Mouse (Mus musculus): ENCODE results near the gene Pqlc2. TPM values are rescaled to one million over a fixed set of nuclear protein-coding genes. Genes with fewer than 3 reads are reported as not detected.

The Pqlc2 gene
- polyA plus RNA-seq, 1 experiment from 2014 or later, result 14.8 TPM

GRCm38 (mm10) chr4:139259302-139259871 is 51.1 kb downstream of the Pqlc2 start:
- Histone ChIP-seq H3K9ac (ENCODE audit: low read length) (no peak overlapping the region), H3K9me3 (replicated peaks; ENCODE audit: control insufficient read depth, low read length) (no peaks in the 10 kb centered on the region), H3K36me3 (ENCODE audit: control insufficient read depth, insufficient read depth, low read length) (peaks cover 13% of the 10 kb centered on the region), H3K4me1 (ENCODE audit: control insufficient read depth, insufficient read depth, low read length) (peaks cover 10% of the 10 kb centered on the region; the same call in 1 of the 2 replicates), H3K27ac (ENCODE audit: low read length) (peak overlapping the region; percentile 59), H3K4me2 (ENCODE audit: low read depth, low read length) (no peak overlapping the region), H3K27me3 (ENCODE audit: control insufficient read depth, insufficient read depth, low read length) (no peaks in the 10 kb centered on the region), H3K4me3 (replicated peaks; ENCODE audit: low read length) (no peak overlapping the region)
- 0 out of 2 replicates have a peak, but pooled peaks have one; percentile 30 for ATAC-seq (ENCODE audit: insufficient read depth, low FRiP score)
- 59% methylated on average over 11 of the region's 11 CpGs for WGBS

- H3K4me1 ChIP-seq (ENCODE audit: control insufficient read depth, insufficient read depth, low read length), result peaks cover 10% of the 10 kb centered on the region; the same call in 1 of the 2 replicates
- peaks cover 7% of the 10 kb centered on the region for H3K36me3 ChIP-seq (ENCODE audit: control insufficient read depth, insufficient read depth, low read length)
- no peak overlapping the region for H3K9ac ChIP-seq (ENCODE audit: low read length)
- H3K4me3 ChIP-seq (replicated peaks; ENCODE audit: low read length), result no peak overlapping the region
- peak; percentile 71; the same call in 1 of the 2 replicates for ATAC-seq (ENCODE audit: insufficient read depth, low FRiP score)
- H3K4me2 ChIP-seq (ENCODE audit: low read depth, low read length), result no peak overlapping the region
- peak overlapping the region; percentile 57 for H3K27ac ChIP-seq (ENCODE audit: low read length)
- WGBS, result 54% methylated on average over 6 of the region's 6 CpGs
- H3K27me3 ChIP-seq (ENCODE audit: control insufficient read depth, insufficient read depth, low read length), result no peaks in the 10 kb centered on the region
- H3K9me3 ChIP-seq (replicated peaks; ENCODE audit: control insufficient read depth, low read length), result no peaks in the 10 kb centered on the region
Measured at GRCm38 (mm10) chr4:139258621-139259301, 51.7 kb downstream of the Pqlc2 start.

- H3K9ac ChIP-seq (ENCODE audit: low read length), result no peak overlapping the region
- no peaks in the 10 kb centered on the region for H3K27me3 ChIP-seq (ENCODE audit: control insufficient read depth, insufficient read depth, low read length)
- H3K4me3 ChIP-seq (replicated peaks; ENCODE audit: low read length), result no peak overlapping the region
- H3K36me3 ChIP-seq (ENCODE audit: control insufficient read depth, insufficient read depth, low read length), result no peaks in the 10 kb centered on the region; the same call in 1 of the 2 replicates
- ATAC-seq (ENCODE audit: insufficient read depth, low FRiP score), result no peak
- H3K9me3 ChIP-seq (replicated peaks; ENCODE audit: control insufficient read depth, low read length), result no peaks in the 10 kb centered on the region
- H3K4me1 ChIP-seq (ENCODE audit: control insufficient read depth, insufficient read depth, low read length), result peaks cover 22% of the 10 kb centered on the region
- no peak overlapping the region for H3K27ac ChIP-seq (ENCODE audit: low read length)
- 77% methylated on average over 8 of the region's 8 CpGs for WGBS
- H3K4me2 ChIP-seq (ENCODE audit: low read depth, low read length), result no peak overlapping the region
Measured at GRCm38 (mm10) chr4:139256708-139257107, 53.8 kb downstream of the Pqlc2 start.

GRCm38 (mm10) chr4:139256146-139256545 is 54.4 kb downstream of the Pqlc2 start:
- Histone ChIP-seq H3K9ac (ENCODE audit: low read length) (no peak overlapping the region), H3K9me3 (replicated peaks; ENCODE audit: control insufficient read depth, low read length) (no peaks in the 10 kb centered on the region), H3K4me1 (ENCODE audit: control insufficient read depth, insufficient read depth, low read length) (peaks cover 27% of the 10 kb centered on the region), H3K4me3 (replicated peaks; ENCODE audit: low read length) (no peak overlapping the region), H3K27me3 (ENCODE audit: control insufficient read depth, insufficient read depth, low read length) (no peaks in the 10 kb centered on the region), H3K4me2 (ENCODE audit: low read depth, low read length) (no peak overlapping the region), H3K36me3 (ENCODE audit: control insufficient read depth, insufficient read depth, low read length) (no peaks in the 10 kb centered on the region; the same call in 1 of the 2 replicates), H3K27ac (ENCODE audit: low read length) (no peak overlapping the region)
- ATAC-seq (ENCODE audit: insufficient read depth, low FRiP score), result no peak
- WGBS, result 70% methylated on average over 4 of the region's 4 CpGs

GRCm38 (mm10) chr4:139253206-139253605 is 57.3 kb downstream of the Pqlc2 start:
- Histone ChIP-seq H3K27ac (ENCODE audit: low read length) (no peak overlapping the region), H3K4me2 (ENCODE audit: low read depth, low read length) (no peak overlapping the region), H3K9ac (ENCODE audit: low read length) (no peak overlapping the region), H3K9me3 (replicated peaks; ENCODE audit: control insufficient read depth, low read length) (no peaks in the 10 kb centered on the region), H3K36me3 (ENCODE audit: control insufficient read depth, insufficient read depth, low read length) (no peaks in the 10 kb centered on the region), H3K4me3 (replicated peaks; ENCODE audit: low read length) (no peak overlapping the region), H3K27me3 (ENCODE audit: control insufficient read depth, insufficient read depth, low read length) (no peaks in the 10 kb centered on the region), H3K4me1 (ENCODE audit: control insufficient read depth, insufficient read depth, low read length) (peaks cover 40% of the 10 kb centered on the region)
- 70% methylated on average over 9 of the region's 9 CpGs for WGBS
- no peak for ATAC-seq (ENCODE audit: insufficient read depth, low FRiP score)

- no peaks in the 10 kb centered on the region for H3K36me3 ChIP-seq (ENCODE audit: control insufficient read depth, insufficient read depth, low read length)
- no peak overlapping the region for H3K4me3 ChIP-seq (replicated peaks; ENCODE audit: low read length)
- H3K4me1 ChIP-seq (ENCODE audit: control insufficient read depth, insufficient read depth, low read length), result peaks cover 36% of the 10 kb centered on the region
- WGBS, result 38% methylated on average over 22 of the region's 22 CpGs
- H3K9me3 ChIP-seq (replicated peaks; ENCODE audit: control insufficient read depth, low read length), result no peaks in the 10 kb centered on the region
- peak overlapping the region; percentile 15; the same call in 1 of the 2 replicates for H3K4me2 ChIP-seq (ENCODE audit: low read depth, low read length)
- no peaks in the 10 kb centered on the region for H3K27me3 ChIP-seq (ENCODE audit: control insufficient read depth, insufficient read depth, low read length)
- peak overlapping the region; percentile 83 for H3K27ac ChIP-seq (ENCODE audit: low read length)
- peak; percentile 30; the same call in 1 of the 2 replicates for ATAC-seq (ENCODE audit: insufficient read depth, low FRiP score)
- H3K9ac ChIP-seq (ENCODE audit: low read length), result peak overlapping the region; percentile 52
Measured at GRCm38 (mm10) chr4:139252051-139252760, 58.3 kb downstream of the Pqlc2 start.

- no peak overlapping the region for H3K4me2 ChIP-seq (ENCODE audit: low read depth, low read length)
- 51% methylated on average over 8 of the region's 8 CpGs for WGBS
- H3K4me1 ChIP-seq (ENCODE audit: control insufficient read depth, insufficient read depth, low read length), result peaks cover 36% of the 10 kb centered on the region
- H3K9ac ChIP-seq (ENCODE audit: low read length), result no peak overlapping the region
- peak; percentile 83 for ATAC-seq (ENCODE audit: insufficient read depth, low FRiP score)
- no peaks in the 10 kb centered on the region for H3K27me3 ChIP-seq (ENCODE audit: control insufficient read depth, insufficient read depth, low read length)
- no peaks in the 10 kb centered on the region for H3K36me3 ChIP-seq (ENCODE audit: control insufficient read depth, insufficient read depth, low read length)
- no peaks in the 10 kb centered on the region for H3K9me3 ChIP-seq (replicated peaks; ENCODE audit: control insufficient read depth, low read length)
- H3K27ac ChIP-seq (ENCODE audit: low read length), result peak overlapping the region; percentile 86
- no peak overlapping the region for H3K4me3 ChIP-seq (replicated peaks; ENCODE audit: low read length)
Measured at GRCm38 (mm10) chr4:139250886-139251285, 59.6 kb downstream of the Pqlc2 start.

GRCm38 (mm10) chr4:139250043-139250442 is 60.5 kb downstream of the Pqlc2 start:
- Histone ChIP-seq H3K4me2 (ENCODE audit: low read depth, low read length) (0 out of 2 replicates have a peak overlapping the region, but pooled peaks have one; percentile 1), H3K27me3 (ENCODE audit: control insufficient read depth, insufficient read depth, low read length) (no peaks in the 10 kb centered on the region), H3K27ac (ENCODE audit: low read length) (peak overlapping the region; percentile 86), H3K9me3 (replicated peaks; ENCODE audit: control insufficient read depth, low read length) (no peaks in the 10 kb centered on the region), H3K4me3 (replicated peaks; ENCODE audit: low read length) (no peak overlapping the region), H3K36me3 (ENCODE audit: control insufficient read depth, insufficient read depth, low read length) (no peaks in the 10 kb centered on the region), H3K9ac (ENCODE audit: low read length) (0 out of 2 replicates have a peak overlapping the region, but pooled peaks have one; percentile 13), H3K4me1 (ENCODE audit: control insufficient read depth, insufficient read depth, low read length) (peaks cover 36% of the 10 kb centered on the region)
- 0 out of 2 replicates have a peak, but pooled peaks have one; percentile 8 for ATAC-seq (ENCODE audit: insufficient read depth, low FRiP score)
- WGBS, result 30% methylated on average over 5 of the region's 5 CpGs

GRCm38 (mm10) chr4:139248736-139249135 is 61.8 kb downstream of the Pqlc2 start:
- Histone ChIP-seq H3K4me1 (ENCODE audit: control insufficient read depth, insufficient read depth, low read length) (peaks cover 39% of the 10 kb centered on the region), H3K27ac (ENCODE audit: low read length) (peak overlapping the region; percentile 86), H3K9ac (ENCODE audit: low read length) (no peak overlapping the region), H3K4me3 (replicated peaks; ENCODE audit: low read length) (no peak overlapping the region), H3K27me3 (ENCODE audit: control insufficient read depth, insufficient read depth, low read length) (no peaks in the 10 kb centered on the region), H3K9me3 (replicated peaks; ENCODE audit: control insufficient read depth, low read length) (no peaks in the 10 kb centered on the region), H3K4me2 (ENCODE audit: low read depth, low read length) (no peak overlapping the region), H3K36me3 (ENCODE audit: control insufficient read depth, insufficient read depth, low read length) (no peaks in the 10 kb centered on the region)
- 86% methylated on average over 5 of the region's 5 CpGs for WGBS
- no peak for ATAC-seq (ENCODE audit: insufficient read depth, low FRiP score)

Data from stomach, embryonic 16.5 days (tissue).